Comparison of ENCODE assay signal across 21 mouse cellular contexts in the genomic region with DNA sequence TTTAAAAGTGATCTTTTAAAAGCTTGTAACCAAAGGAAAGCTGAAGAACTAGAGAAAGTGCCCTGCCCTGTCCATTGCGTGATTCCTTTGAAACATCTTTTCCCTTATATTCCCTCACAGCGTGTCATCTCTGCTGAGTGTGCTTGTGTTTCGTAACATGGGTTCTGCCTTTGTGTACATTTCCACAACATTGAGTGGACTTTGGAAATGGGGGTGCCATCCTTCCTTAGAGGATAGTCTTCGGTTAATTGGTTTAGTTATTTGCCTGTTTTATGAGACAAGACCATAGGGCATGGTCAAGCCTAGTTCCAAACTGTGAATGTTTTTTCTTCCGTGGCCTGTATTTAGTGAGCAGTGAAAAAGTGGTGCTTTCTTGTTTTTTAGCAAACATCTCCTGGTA.
DNase-seq lines count a peak whose midpoint lies in the region; ATAC-seq and TF ChIP-seq lines count a peak whose summit lies in the region.
"Had no signal": no experiment of that assay in that cellular context is flagged by ENCODE, and none has a peak within 500 bp of the region (broad histone marks: within the 10 kb centered on the region; RNA-seq: fewer than 3 reads in every experiment).

No protein-coding gene starts in this region.

- no peak for TF ChIP-seq EP300 in stomach, postnatal 0 days (optimal IDR thresholded peaks at IDR 0.05)

- 68% methylated on average over 5 of the region's 5 CpGs for WGBS in stomach, embryonic 14.5 days
- WGBS in stomach, postnatal 0 days = 68% methylated on average over 5 of the region's 5 CpGs
- WGBS in liver, embryonic 15.5 days (ENCODE audit: insufficient replicate concordance) = 57% methylated on average over 5 of the region's 5 CpGs

- no peak overlapping the region for H3K4me3 ChIP-seq in stomach, embryonic 14.5 days (ENCODE audit: low read depth, low read length)
- H3K4me3 ChIP-seq in stomach, postnatal 0 days (ENCODE audit: low read depth, low read length) = no peak overlapping the region
- H3K4me3 ChIP-seq in liver, embryonic 15.5 days (replicated peaks) = no peak overlapping the region
- H3K4me3 ChIP-seq: embryonic facial prominence, embryonic 15.5 days; limb, embryonic 13.5 days; megakaryocyte, embryonic 14.5 days; midbrain, embryonic 15.5 days; neural tube, embryonic 15.5 days; stomach, embryonic 15.5 days had no signal

- DNase-seq in kidney, adult 8-10 months = peak; percentile 30 to 50
- DNase-seq in kidney, postnatal 4 days = no peak
- no peak for DNase-seq in stomach, postnatal 0 days (ENCODE audit: low spot score)
- no peak for DNase-seq in left cerebral cortex, adult 11 months (ENCODE audit: low spot score)
- DNase-seq in B cell, adult 2 months = no peak
- DNase-seq: adrenal gland, postnatal 14 days; cerebellum, adult 11 months; cerebellum, postnatal 36 days; lung, postnatal 10 days; spleen, adult 18-20 months had no signal

- H3K27ac ChIP-seq in stomach, embryonic 14.5 days (ENCODE audit: low read length) = peak overlapping the region; percentile 45; the same call in 1 of the 2 replicates
- no peak overlapping the region for H3K27ac ChIP-seq in stomach, postnatal 0 days (replicated peaks)
- no peak overlapping the region for H3K27ac ChIP-seq in liver, embryonic 15.5 days (replicated peaks)
- H3K27ac ChIP-seq: embryonic facial prominence, embryonic 15.5 days; limb, embryonic 13.5 days; midbrain, embryonic 15.5 days; neural tube, embryonic 15.5 days; stomach, embryonic 15.5 days had no signal

- H3K4me2 ChIP-seq in stomach, embryonic 14.5 days (replicated peaks; ENCODE audit: low read depth, low read length) = no peak overlapping the region
- H3K4me2 ChIP-seq in stomach, postnatal 0 days (replicated peaks; ENCODE audit: low read depth) = no peak overlapping the region
- H3K4me2 ChIP-seq in liver, embryonic 15.5 days = peak overlapping the region; percentile 10; the same call in 1 of the 2 replicates
- H3K4me2 ChIP-seq: embryonic facial prominence, embryonic 15.5 days; limb, embryonic 13.5 days; midbrain, embryonic 15.5 days; neural tube, embryonic 15.5 days; stomach, embryonic 15.5 days had no signal

- no peaks in the 10 kb centered on the region for H3K27me3 ChIP-seq in stomach, embryonic 14.5 days (ENCODE audit: control insufficient read depth, insufficient read depth, low read length)
- H3K27me3 ChIP-seq in stomach, postnatal 0 days (ENCODE audit: control insufficient read depth, insufficient read depth, low read length) = no peaks in the 10 kb centered on the region
- no peaks in the 10 kb centered on the region for H3K27me3 ChIP-seq in liver, embryonic 15.5 days
- H3K27me3 ChIP-seq: CH12.LX; embryonic facial prominence, embryonic 15.5 days; limb, embryonic 13.5 days; megakaryocyte, embryonic 14.5 days; midbrain, embryonic 15.5 days; neural tube, embryonic 15.5 days; stomach, embryonic 15.5 days had no signal

- H3K36me3 ChIP-seq in stomach, embryonic 14.5 days (ENCODE audit: control insufficient read depth, insufficient read depth, low read length) = no peaks in the 10 kb centered on the region
- H3K36me3 ChIP-seq in stomach, postnatal 0 days (ENCODE audit: control insufficient read depth, insufficient read depth, low read length) = no peaks in the 10 kb centered on the region
- no peaks in the 10 kb centered on the region for H3K36me3 ChIP-seq in liver, embryonic 15.5 days (replicated peaks)
- H3K36me3 ChIP-seq: embryonic facial prominence, embryonic 15.5 days; limb, embryonic 13.5 days; midbrain, embryonic 15.5 days; neural tube, embryonic 15.5 days; stomach, embryonic 15.5 days had no signal

- no peak overlapping the region for H3K9ac ChIP-seq in stomach, embryonic 14.5 days (replicated peaks; ENCODE audit: low read depth, low read length)
- no peak overlapping the region for H3K9ac ChIP-seq in stomach, postnatal 0 days (ENCODE audit: low read length)
- H3K9ac ChIP-seq in liver, embryonic 15.5 days = no peak overlapping the region
- H3K9ac ChIP-seq: embryonic facial prominence, embryonic 15.5 days; limb, embryonic 13.5 days; midbrain, embryonic 15.5 days; neural tube, embryonic 15.5 days; stomach, embryonic 15.5 days had no signal

- TF ChIP-seq CTCF in stomach, postnatal 0 days (IDR thresholded peaks at IDR 0.05; ENCODE audit: low read depth) = no peak

- no peaks in the 10 kb centered on the region for H3K9me3 ChIP-seq in stomach, embryonic 14.5 days (ENCODE audit: control insufficient read depth, low read depth, low read length)
- no peaks in the 10 kb centered on the region for H3K9me3 ChIP-seq in stomach, postnatal 0 days (ENCODE audit: control insufficient read depth, low read length)
- no peaks in the 10 kb centered on the region for H3K9me3 ChIP-seq in liver, embryonic 15.5 days (replicated peaks)
- H3K9me3 ChIP-seq: embryonic facial prominence, embryonic 15.5 days; limb, embryonic 13.5 days; midbrain, embryonic 15.5 days; neural tube, embryonic 15.5 days; stomach, embryonic 15.5 days had no signal

- ATAC-seq in stomach, embryonic 14.5 days (ENCODE audit: insufficient number of reproducible peaks, insufficient read depth, low FRiP score, low read depth) = no peak
- ATAC-seq in stomach, postnatal 0 days (ENCODE audit: low FRiP score, low TSS enrichment) = no peak
- peak; percentile 34; the same call in 1 of the 2 replicates for ATAC-seq in liver, embryonic 15.5 days (ENCODE audit: insufficient read depth)
- ATAC-seq: forebrain, embryonic 16.5 days; hindbrain, embryonic 16.5 days; midbrain, embryonic 15.5 days had no signal

- H3K4me1 ChIP-seq in stomach, embryonic 14.5 days (ENCODE audit: control insufficient read depth, insufficient read depth, low read length) = peaks cover 10% of the 10 kb centered on the region; the same call in 1 of the 2 replicates
- H3K4me1 ChIP-seq in stomach, postnatal 0 days (replicated peaks; ENCODE audit: control insufficient read depth, insufficient read depth) = peaks cover 2% of the 10 kb centered on the region; the same call in 1 of the 2 replicates
- H3K4me1 ChIP-seq in liver, embryonic 15.5 days (replicated peaks) = no peaks in the 10 kb centered on the region
- H3K4me1 ChIP-seq: megakaryocyte, embryonic 14.5 days had no signal

Comparison
In these comparisons a context has a peak if more than half of its experiments do, and no peak if none do; other contexts are left out.
1. DNase-seq: peak in kidney, adult 8-10 months (2 of 2); none in kidney, postnatal 4 days (0 of 2), stomach, postnatal 0 days (single experiment), left cerebral cortex, adult 11 months (single experiment) and B cell, adult 2 months (0 of 2).